Mouse (Mus musculus) CD4-positive, CD25-positive, alpha-beta regulatory T cell, adult 4 months (primary cell): ENCODE data around the gene Rpn2. TPM values are rescaled to one million over a fixed set of nuclear protein-coding genes. Genes with fewer than 3 reads are reported as not detected.

ENCODE experiments used
- ATAC-seq: one replicate; pipeline ENCODE4 v1.8.0; 2017
- polyA plus RNA-seq, 2 experiments: library from polyadenylated mRNA; unstranded; fragments of 100-300 nt; shearing (Covaris generic); gene quantifications; one replicate each; pipeline ENCODE4 v1.2.1; 2017

Rpn2 gene
- 100 to 1,000 TPM; 208 to 271 TPM for polyA plus RNA-seq

- ATAC-seq: peak; percentile 99
Measured at GRCm38 (mm10) chr2:157278717-157279415, at the start of gene Rpn2. Gene Rpn2 (plus strand): TSS chr2:157279017.

GRCm38 (mm10) chr2:157235946-157236345 is 42.9 kb upstream of the Rpn2 start:
- ATAC-seq: no peak

- ATAC-seq: no peak
Measured at GRCm38 (mm10) chr2:157245001-157245400, 33.8 kb upstream of the Rpn2 start.

- no peak for ATAC-seq
Measured at GRCm38 (mm10) chr2:157245603-157246002, 33.2 kb upstream of the Rpn2 start.

- ATAC-seq: no peak
Measured at GRCm38 (mm10) chr2:157248111-157248510, 30.7 kb upstream of the Rpn2 start.

- peak; percentile 64 for ATAC-seq
Measured at GRCm38 (mm10) chr2:157259720-157260119, 19.1 kb upstream of the Rpn2 start.

- ATAC-seq: no peak
Measured at GRCm38 (mm10) chr2:157261930-157262329, 16.9 kb upstream of the Rpn2 start.

GRCm38 (mm10) chr2:157262506-157262905 is 16.3 kb upstream of the Rpn2 start:
- ATAC-seq: no peak

- no peak for ATAC-seq
Measured at GRCm38 (mm10) chr2:157263101-157263500, 15.7 kb upstream of the Rpn2 start.

GRCm38 (mm10) chr2:157263832-157264231 is 15.0 kb upstream of the Rpn2 start:
- no peak for ATAC-seq

- ATAC-seq: no peak
Measured at GRCm38 (mm10) chr2:157279416-157279800, 591 bp downstream of the Rpn2 start, which contains the start of gene Mroh8. Gene Mroh8 (minus strand): TSS chr2:157279549.

- ATAC-seq: no peak
Measured at GRCm38 (mm10) chr2:157283321-157283720, 4.5 kb downstream of the Rpn2 start.

GRCm38 (mm10) chr2:157287542-157287941 is 8.7 kb downstream of the Rpn2 start:
- ATAC-seq: peak; percentile 69

- no peak for ATAC-seq
Measured at GRCm38 (mm10) chr2:157288996-157289395, 10.2 kb downstream of the Rpn2 start.

- peak; percentile 58 for ATAC-seq
Measured at GRCm38 (mm10) chr2:157292093-157292492, 13.3 kb downstream of the Rpn2 start.

- no peak for ATAC-seq
Measured at GRCm38 (mm10) chr2:157296105-157296689, 17.4 kb downstream of the Rpn2 start.

- no peak for ATAC-seq
Measured at GRCm38 (mm10) chr2:157300051-157300450, 21.2 kb downstream of the Rpn2 start.

GRCm38 (mm10) chr2:157303096-157303495 is 24.3 kb downstream of the Rpn2 start:
- no peak for ATAC-seq

GRCm38 (mm10) chr2:157306091-157307032 is 27.5 kb downstream of the Rpn2 start:
- ATAC-seq: no peak

GRCm38 (mm10) chr2:157307715-157308265 is 29.0 kb downstream of the Rpn2 start:
- no peak for ATAC-seq

GRCm38 (mm10) chr2:157308273-157308917 is 29.6 kb downstream of the Rpn2 start:
- no peak for ATAC-seq

GRCm38 (mm10) chr2:157309611-157310010 is 30.8 kb downstream of the Rpn2 start:
- no peak for ATAC-seq
